Mouse (Mus musculus): ENCODE data around the gene Myo7a. TPM values are rescaled to one million over a fixed set of nuclear protein-coding genes. Genes with fewer than 3 reads are reported as not detected.
A peak's percentile ranks its signal among the peaks of the same experiment; 100 is the strongest.

The Myo7a gene
- polyA plus RNA-seq, 1 experiment from 2014 or later, result 2.8 TPM

- DNase-seq (ENCODE audit: low spot score), result no peak
Measured at GRCm38 (mm10) chr7:98142648-98143047, 23.3 kb upstream of the Myo7a start.

- DNase-seq (ENCODE audit: low spot score), result no peak
Measured at GRCm38 (mm10) chr7:98142247-98142646, 22.9 kb upstream of the Myo7a start.

- peak; percentile 21 for DNase-seq (ENCODE audit: low spot score)
Measured at GRCm38 (mm10) chr7:98141206-98141605, 21.9 kb upstream of the Myo7a start.

GRCm38 (mm10) chr7:98140597-98140996 is 21.3 kb upstream of the Myo7a start:
- DNase-seq (ENCODE audit: low spot score), result no peak

GRCm38 (mm10) chr7:98139216-98139615 is 19.9 kb upstream of the Myo7a start:
- DNase-seq (ENCODE audit: low spot score), result no peak

- no peak for DNase-seq (ENCODE audit: low spot score)
Measured at GRCm38 (mm10) chr7:98137995-98138394, 18.7 kb upstream of the Myo7a start.

GRCm38 (mm10) chr7:98137583-98137982 is 18.3 kb upstream of the Myo7a start:
- DNase-seq (ENCODE audit: low spot score), result no peak

- DNase-seq (ENCODE audit: low spot score), result peak; percentile 10
Measured at GRCm38 (mm10) chr7:98131751-98132150, 12.4 kb upstream of the Myo7a start.

- peak; percentile 58 for DNase-seq (ENCODE audit: low spot score)
Measured at GRCm38 (mm10) chr7:98125473-98125872, 6.1 kb upstream of the Myo7a start.

GRCm38 (mm10) chr7:98124701-98125100 is 5.4 kb upstream of the Myo7a start:
- DNase-seq (ENCODE audit: low spot score), result no peak

GRCm38 (mm10) chr7:98121673-98122072 is 2.3 kb upstream of the Myo7a start:
- no peak for DNase-seq (ENCODE audit: low spot score)

GRCm38 (mm10) chr7:98121241-98121640 is 1.9 kb upstream of the Myo7a start:
- no peak for DNase-seq (ENCODE audit: low spot score)

- peak; percentile 77 for DNase-seq (ENCODE audit: low spot score)
Measured at GRCm38 (mm10) chr7:98120325-98120724, 1.0 kb upstream of the Myo7a start.

GRCm38 (mm10) chr7:98119961-98120232 is 573 bp upstream of the Myo7a start:
- DNase-seq (ENCODE audit: low spot score), result no peak

GRCm38 (mm10) chr7:98117012-98117660 is 2.2 kb downstream of the Myo7a start:
- DNase-seq (ENCODE audit: low spot score), result no peak

GRCm38 (mm10) chr7:98114656-98115055 is 4.7 kb downstream of the Myo7a start:
- no peak for DNase-seq (ENCODE audit: low spot score)

GRCm38 (mm10) chr7:98111233-98111632 is 8.1 kb downstream of the Myo7a start:
- no peak for DNase-seq (ENCODE audit: low spot score)

GRCm38 (mm10) chr7:98109771-98110170 is 9.6 kb downstream of the Myo7a start:
- no peak for DNase-seq (ENCODE audit: low spot score)

- peak; percentile 33 for DNase-seq (ENCODE audit: low spot score)
Measured at GRCm38 (mm10) chr7:98108636-98109430, 10.5 kb downstream of the Myo7a start.

GRCm38 (mm10) chr7:98106272-98106671 is 13.1 kb downstream of the Myo7a start:
- no peak for DNase-seq (ENCODE audit: low spot score)

GRCm38 (mm10) chr7:98104481-98105435 is 14.6 kb downstream of the Myo7a start:
- DNase-seq (ENCODE audit: low spot score), result no peak

- DNase-seq (ENCODE audit: low spot score), result no peak
Measured at GRCm38 (mm10) chr7:98103942-98104292, 15.4 kb downstream of the Myo7a start.
